Mouse (Mus musculus) cerebellum, adult 2 months (tissue): ENCODE results near the gene Fabp6. TPM values are rescaled to one million over a fixed set of nuclear protein-coding genes. Genes with fewer than 3 reads are reported as not detected.

ENCODE experiments used
- DNase-seq, 2 experiments: peaks; one replicate each; pipeline ENCODE4 v3.0.0; 2021
- H3K27ac ChIP-seq: fragments of 200-500 bp; 2 replicates; pipeline ENCODE4 v1.5.1; 2012; ENCODE audit warnings: low read length, control low read depth, inconsistent platforms; ENCODE audit not compliant: insufficient read depth
- H3K27me3 ChIP-seq: fragments of 200-500 bp; 2 replicates; pipeline ENCODE4 v1.6.1; 2012; ENCODE audit warnings: inconsistent platforms, mild to moderate bottlenecking, low read length, moderate library complexity; ENCODE audit not compliant: control insufficient read depth, insufficient read depth
- H3K4me1 ChIP-seq: fragments of 200-500 bp; 2 replicates; pipeline ENCODE4 v1.6.1; 2011; ENCODE audit warnings: low read length; ENCODE audit not compliant: control insufficient read depth, insufficient read depth
- H3K4me3 ChIP-seq: fragments of 200-500 bp; replicated peaks from 2 replicates; pipeline ENCODE3; 2011; ENCODE audit warnings: mild to moderate bottlenecking, low read depth, low read length, control low read depth; ENCODE audit not compliant: insufficient read depth
- CTCF ChIP-seq: fragments of 200-500 bp; IDR thresholded peaks from 2 replicates; pipeline ENCODE4 v1.5.1; 2011; ENCODE audit warnings: low read depth, mild to moderate bottlenecking, control low read depth, low read length, moderate library complexity, borderline replicate concordance; ENCODE audit not compliant: insufficient read depth
- POLR2A ChIP-seq: fragments of 200-500 bp; IDR thresholded peaks from 2 replicates; pipeline ENCODE4 v1.6.1; 2011; ENCODE audit warnings: low read length, control low read depth, borderline replicate concordance; ENCODE audit not compliant: insufficient read depth
- WGBS: fragments of 180-500 bp; shearing (Covaris S2); methylation state at CpG from one replicate; pipeline ENCODE4 v1.1.7; 2018; 5-methylcytosine and 5-hydroxymethylcytosine counted together
- polyA plus RNA-seq: library from polyadenylated mRNA; depleted of rRNA; stranded (reverse); fragments of >200 nt; gene quantifications from 2 replicates; pipeline ENCODE4 v1.2.3, GENCODE M21; 2012

The Fabp6 gene
- polyA plus RNA-seq, 1 experiment = not detected

- peak; percentile 74 for DNase-seq
- 61% methylated on average over 7 of the region's 7 CpGs for WGBS
- TF ChIP-seq POLR2A = no peak
- peak; percentile 68 for TF ChIP-seq CTCF
- H3K27me3 ChIP-seq = no peaks in the 10 kb centered on the region
- H3K4me3 ChIP-seq = no peak within 1 kb of the TSS
- no peak within 1 kb of the TSS for H3K27ac ChIP-seq
- 0 out of 2 replicates have a peak, but pooled peaks cover 6% of the 10 kb centered on the region for H3K4me1 ChIP-seq
Measured at GRCm38 (mm10) chr11:43586324-43587090, 14.8 kb downstream of the Fabp6 start, which contains the start of gene 4933415A04Rik. Gene 4933415A04Rik, plus strand, starts transcription at chr11:43587040.

GRCm38 (mm10) chr11:43585211-43586005, 15.9 kb downstream of the Fabp6 start:
- Histone ChIP-seq H3K27me3 (no peaks in the 10 kb centered on the region), H3K4me3 (no peak overlapping the region), H3K27ac (no peak overlapping the region), H3K4me1 (0 out of 2 replicates have a peak, but pooled peaks cover 6% of the 10 kb centered on the region)
- TF ChIP-seq CTCF (no peak), POLR2A (no peak)
- 59% methylated on average over 22 of the region's 22 CpGs for WGBS
- DNase-seq = peak in 1 of 2 experiments; percentile 25

- 71% methylated on average over 11 of the region's 11 CpGs for WGBS
- H3K4me3 ChIP-seq = no peak overlapping the region
- no peak for DNase-seq
- peaks cover 5% of the 10 kb centered on the region for H3K4me1 ChIP-seq
- no peak overlapping the region for H3K27ac ChIP-seq
- TF ChIP-seq POLR2A = no peak
- no peak for TF ChIP-seq CTCF
- H3K27me3 ChIP-seq = no peaks in the 10 kb centered on the region
Measured at GRCm38 (mm10) chr11:43577713-43578478, 23.4 kb downstream of the Fabp6 start.

GRCm38 (mm10) chr11:43575376-43576151, 25.8 kb downstream of the Fabp6 start:
- Histone ChIP-seq H3K4me3 (no peak overlapping the region), H3K27me3 (no peaks in the 10 kb centered on the region), H3K4me1 (peaks cover 14% of the 10 kb centered on the region), H3K27ac (no peak overlapping the region)
- WGBS = 54% methylated on average over 9 of the region's 9 CpGs
- no peak for DNase-seq
- no peak for TF ChIP-seq POLR2A
- TF ChIP-seq CTCF = no peak

- Histone ChIP-seq H3K4me3 (no peak overlapping the region), H3K27ac (no peak overlapping the region), H3K4me1 (peaks cover 20% of the 10 kb centered on the region), H3K27me3 (no peaks in the 10 kb centered on the region)
- 39% methylated on average over 3 of the region's 3 CpGs for WGBS
- DNase-seq = no peak
- TF ChIP-seq POLR2A = no peak
- no peak for TF ChIP-seq CTCF
Measured at GRCm38 (mm10) chr11:43575061-43575375, 26.3 kb downstream of the Fabp6 start.

GRCm38 (mm10) chr11:43569595-43569994, 31.7 kb downstream of the Fabp6 start:
- Histone ChIP-seq H3K27ac (peak overlapping the region; percentile 67), H3K4me1 (peaks cover 42% of the 10 kb centered on the region), H3K27me3 (no peaks in the 10 kb centered on the region), H3K4me3 (peak overlapping the region; percentile 32)
- peak; percentile 94 to 97 for DNase-seq
- TF ChIP-seq CTCF (no peak), POLR2A (no peak)
- under 1% methylated on average over 11 of the region's 11 CpGs for WGBS

- peaks cover 42% of the 10 kb centered on the region for H3K4me1 ChIP-seq
- H3K27ac ChIP-seq = peak overlapping the region; percentile 67
- no peak overlapping the region for H3K4me3 ChIP-seq
- TF ChIP-seq CTCF (no peak), POLR2A (no peak)
- DNase-seq = no peak
- H3K27me3 ChIP-seq = no peaks in the 10 kb centered on the region
- 13% methylated on average over 5 of the region's 5 CpGs for WGBS
Measured at GRCm38 (mm10) chr11:43569188-43569587, 32.2 kb downstream of the Fabp6 start.
